ENCODE assay signal across 11 mouse cellular contexts in the genomic region with DNA sequence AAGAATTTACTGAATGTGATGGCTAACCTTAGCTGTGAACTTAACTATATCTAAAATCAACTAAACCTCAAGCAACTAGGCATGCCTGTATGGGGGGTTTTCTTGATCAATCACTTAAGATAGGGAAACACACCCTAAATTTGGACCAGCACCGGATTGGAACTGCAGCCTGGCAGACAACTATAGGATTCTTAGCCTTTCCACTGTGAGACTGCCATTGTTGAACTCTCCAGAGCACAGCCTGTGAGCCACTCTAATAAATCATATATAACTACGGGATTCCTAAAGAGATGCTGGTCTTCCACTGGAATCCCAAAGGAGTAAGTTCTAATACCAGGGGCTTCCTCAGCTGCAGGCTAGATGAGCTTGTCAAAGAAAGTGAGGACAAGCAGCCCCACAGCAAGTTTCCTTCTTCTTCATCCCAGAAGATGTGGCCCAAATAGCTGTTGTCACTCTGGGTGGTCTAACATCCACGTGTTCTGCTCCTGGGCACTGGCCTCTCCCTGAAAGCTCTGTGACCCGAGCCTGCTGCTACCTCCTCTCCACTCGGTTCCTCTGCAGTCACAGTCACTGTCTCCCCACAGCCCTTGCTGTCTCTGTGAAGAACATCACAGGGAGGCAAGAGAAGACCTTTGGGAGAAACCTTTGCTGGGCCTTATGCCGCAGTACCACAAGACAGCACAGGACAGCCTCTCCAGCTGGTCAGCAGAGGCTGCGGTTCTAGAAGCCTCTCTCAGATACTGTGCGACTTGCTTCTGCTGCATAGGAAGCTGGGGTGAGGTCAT. TPM values are rescaled to one million over a fixed set of nuclear protein-coding genes. Genes with fewer than 3 reads are reported as not detected.
DNase-seq lines count a peak whose midpoint lies in the region; ATAC-seq and TF ChIP-seq lines count a peak whose summit lies in the region.
"Had no signal": no experiment of that assay in that cellular context is flagged by ENCODE, and none has a peak within 500 bp of the region (broad histone marks: within the 10 kb centered on the region; RNA-seq: fewer than 3 reads in every experiment).

No protein-coding gene starts in this region.

- ATAC-seq in heart, embryonic 11.5 days (replicated peaks; ENCODE audit: insufficient number of reproducible peaks, low FRiP score, low TSS enrichment), result no peak
- ATAC-seq: CD4-positive, CD25-positive, alpha-beta regulatory T cell, adult 4 months had no signal

- 58% methylated on average over 8 of the region's 8 CpGs for WGBS in heart, embryonic 11.5 days (ENCODE audit: insufficient replicate concordance)
- 93% methylated on average over 8 of the region's 8 CpGs for WGBS in thymus, adult 2 months

- no peak overlapping the region for H3K9ac ChIP-seq in heart, embryonic 11.5 days (ENCODE audit: low read depth, low read length)
- H3K9ac ChIP-seq: hindbrain, embryonic 12.5 days had no signal

- no peak overlapping the region for H3K4me3 ChIP-seq in heart, embryonic 11.5 days (ENCODE audit: low read depth, low read length)
- no peak overlapping the region for H3K4me3 ChIP-seq in thymus, adult 2 months (ENCODE audit: control insufficient read depth, insufficient read depth, low read length)
- H3K4me3 ChIP-seq: forebrain, embryonic 12.5 days; hindbrain, embryonic 12.5 days had no signal

- intact Hi-C loops in heart, postnatal 25 days (cut with DNase I), result loop anchor here (2.0 kb wide), 1 partner anchor 17 kb away; no protein-coding TSS in a partner anchor
- intact Hi-C loops in heart, postnatal 10 days (cut with DNase I), result loop anchor here (5.0 kb wide), 1 partner anchor 202 kb away; no protein-coding TSS in a partner anchor
- intact Hi-C loops in left cerebral cortex, postnatal 10 days (cut with DNase I), result loop anchor here (2.0 to 5.0 kb wide), 2 partner anchors 71 to 172 kb away; a partner anchor contains a TSS

- DNase-seq in heart, postnatal 25 days (ENCODE audit: low spot score), result no peak
- peak; percentile 3 for DNase-seq in thymus, postnatal 4 days
- DNase-seq in thymus, adult 2 months, result no peak
- DNase-seq in heart, postnatal 10 days, result peak; percentile 25 to 37
- no peak for DNase-seq in cerebellum, postnatal 25 days
- no peak for DNase-seq in left cerebral cortex, postnatal 10 days (ENCODE audit: extremely low spot score in 1 of 2, low spot score in 2 of 2)

- no peaks in the 10 kb centered on the region for H3K9me3 ChIP-seq in heart, embryonic 11.5 days (replicated peaks; ENCODE audit: control insufficient read depth, low read length)
- H3K9me3 ChIP-seq: forebrain, embryonic 12.5 days; hindbrain, embryonic 12.5 days; megakaryocyte, embryonic 14.5 days had no signal

- peaks cover 7% of the 10 kb centered on the region for H3K4me1 ChIP-seq in heart, embryonic 11.5 days (ENCODE audit: control insufficient read depth, insufficient read depth, low read length)
- H3K4me1 ChIP-seq in thymus, adult 2 months (replicated peaks; ENCODE audit: control insufficient read depth, insufficient read depth, low read length), result peaks cover 9% of the 10 kb centered on the region

- H3K36me3 ChIP-seq in heart, embryonic 11.5 days (ENCODE audit: control insufficient read depth, insufficient read depth, low read length), result no peaks in the 10 kb centered on the region
- H3K36me3 ChIP-seq in thymus, adult 2 months (ENCODE audit: control insufficient read depth, insufficient read depth, low read length), result no peaks in the 10 kb centered on the region
- H3K36me3 ChIP-seq: forebrain, embryonic 12.5 days; hindbrain, embryonic 12.5 days had no signal

- peak overlapping the region; percentile 62 for H3K27ac ChIP-seq in heart, embryonic 11.5 days (ENCODE audit: low read depth, low read length)
- H3K27ac ChIP-seq in thymus, adult 2 months (ENCODE audit: control insufficient read depth, insufficient read depth, low read length), result no peak overlapping the region
- H3K27ac ChIP-seq: forebrain, embryonic 12.5 days; hindbrain, embryonic 12.5 days had no signal

- TF ChIP-seq POLR2A in thymus, adult 2 months (IDR thresholded peaks at IDR 0.05; ENCODE audit: control insufficient read depth, extremely low read depth, insufficient read depth, low read length, poor library complexity), result no peak

- no peaks in the 10 kb centered on the region for H3K27me3 ChIP-seq in heart, embryonic 11.5 days (ENCODE audit: control insufficient read depth, insufficient read depth, low read length)
- no peaks in the 10 kb centered on the region for H3K27me3 ChIP-seq in thymus, adult 2 months (ENCODE audit: control insufficient read depth, insufficient read depth, low read length)
- H3K27me3 ChIP-seq: forebrain, embryonic 12.5 days; hindbrain, embryonic 12.5 days; megakaryocyte, embryonic 14.5 days had no signal

- H3K4me2 ChIP-seq in heart, embryonic 11.5 days, result no peak overlapping the region
- H3K4me2 ChIP-seq: forebrain, embryonic 12.5 days; hindbrain, embryonic 12.5 days had no signal

- TF ChIP-seq CTCF in thymus, adult 2 months (IDR thresholded peaks at IDR 0.05; ENCODE audit: borderline replicate concordance, control insufficient read depth, extremely low read depth, insufficient read depth, low read length, poor library complexity), result no peak

RNA-seq across cellular contexts. Expression of a gene that starts 28.9 kb away (rescaled TPM):
- polyA plus RNA-seq in heart, embryonic 11.5 days (2014; fragmentation: Nextera tagmentation; extraction: Ambion mirVana), result 196 and 230 TPM in 2 replicates
- 10 to 100 TPM; 13.4 to 17.8 TPM for total RNA-seq in heart, postnatal 25 days (2021)
- polyA plus RNA-seq in thymus, adult 2 months (2012; rRNA removed), result 87.5 and 102 TPM in 2 replicates
- total RNA-seq in heart, postnatal 10 days (2021), result 10 to 100 TPM; 40.9 to 48.5 TPM
- total RNA-seq in left cerebral cortex, postnatal 10 days (2021), result 10 to 100 TPM; 89.6 to 95.4 TPM

Comparison
In these comparisons a context has a peak if more than half of its experiments do, and no peak if none do; other contexts are left out.
1. DNase-seq: peak in thymus, postnatal 4 days (single experiment) and heart, postnatal 10 days (2 of 2); none in heart, postnatal 25 days (single experiment), thymus, adult 2 months (single experiment), cerebellum, postnatal 25 days (0 of 2) and left cerebral cortex, postnatal 10 days (0 of 2).